35 mouse cellular contexts compared by ENCODE assay signal in genomic region chr14:32812429-32812828, GRCm38 (mm10). TPM values are rescaled to one million over a fixed set of nuclear protein-coding genes. Genes with fewer than 3 reads are reported as not detected.
DNase-seq lines count a peak whose midpoint lies in the region; ATAC-seq and TF ChIP-seq lines count a peak whose summit lies in the region.
"Had no signal": no experiment of that assay in that cellular context is flagged by ENCODE, and none has a peak within 500 bp of the region (broad histone marks: within the 10 kb centered on the region; RNA-seq: fewer than 3 reads in every experiment).

No protein-coding gene starts in this region.

- H3K9me3 ChIP-seq in forebrain, embryonic 16.5 days (ENCODE audit: control insufficient read depth, low read length) = no peaks in the 10 kb centered on the region
- no peaks in the 10 kb centered on the region for H3K9me3 ChIP-seq in forebrain, embryonic 12.5 days
- H3K9me3 ChIP-seq: embryonic facial prominence, embryonic 10.5 days; embryonic facial prominence, embryonic 13.5 days; forebrain, embryonic 13.5 days; heart, embryonic 12.5 days; heart, embryonic 15.5 days; hindbrain, embryonic 12.5 days; hindbrain, embryonic 15.5 days had no signal

- no peak overlapping the region for H3K9ac ChIP-seq in forebrain, embryonic 16.5 days (replicated peaks; ENCODE audit: low read depth, low read length)
- no peak overlapping the region for H3K9ac ChIP-seq in forebrain, embryonic 12.5 days
- H3K9ac ChIP-seq: embryonic facial prominence, embryonic 13.5 days; forebrain, embryonic 13.5 days; forebrain, postnatal 0 days; heart, embryonic 12.5 days; heart, embryonic 15.5 days; hindbrain, embryonic 12.5 days; hindbrain, embryonic 15.5 days had no signal

- no peaks in the 10 kb centered on the region for H3K27me3 ChIP-seq in forebrain, embryonic 16.5 days (replicated peaks; ENCODE audit: control insufficient read depth, insufficient read depth, low read length)
- H3K27me3 ChIP-seq in forebrain, embryonic 12.5 days = no peaks in the 10 kb centered on the region
- H3K27me3 ChIP-seq: embryonic facial prominence, embryonic 13.5 days; forebrain, embryonic 13.5 days; heart, embryonic 15.5 days; hindbrain, embryonic 12.5 days; hindbrain, embryonic 15.5 days had no signal

- 62% methylated on average over 6 of the region's 6 CpGs for WGBS in forebrain, embryonic 16.5 days
- 67% methylated on average over 6 of the region's 6 CpGs for WGBS in forebrain, embryonic 12.5 days

- peak overlapping the region; percentile 53 for H3K27ac ChIP-seq in bone marrow macrophage, adult 2 months (ENCODE audit: insufficient read depth, low read depth, low read length)
- no peak overlapping the region for H3K27ac ChIP-seq in forebrain, embryonic 16.5 days (ENCODE audit: low read length)
- H3K27ac ChIP-seq in forebrain, embryonic 12.5 days = no peak overlapping the region
- H3K27ac ChIP-seq: embryonic facial prominence, embryonic 10.5 days; embryonic facial prominence, embryonic 13.5 days; forebrain, embryonic 13.5 days; heart, embryonic 15.5 days; hindbrain, embryonic 12.5 days; hindbrain, embryonic 15.5 days had no signal

- H3K4me1 ChIP-seq in bone marrow macrophage, adult 2 months (ENCODE audit: control insufficient read depth, insufficient read depth, low read length) = peaks cover 8% of the 10 kb centered on the region
- no peaks in the 10 kb centered on the region for H3K4me1 ChIP-seq in forebrain, embryonic 16.5 days (replicated peaks; ENCODE audit: control insufficient read depth, insufficient read depth, low read length)
- no peaks in the 10 kb centered on the region for H3K4me1 ChIP-seq in forebrain, embryonic 12.5 days
- H3K4me1 ChIP-seq: embryonic facial prominence, embryonic 10.5 days; embryonic facial prominence, embryonic 13.5 days; forebrain, embryonic 13.5 days; hindbrain, embryonic 12.5 days; hindbrain, embryonic 15.5 days had no signal

- peak; percentile 29; the same call in 1 of the 2 replicates for ATAC-seq in common myeloid progenitor, adult 5-6 weeks (replicated peaks; ENCODE audit: low read depth, poor library complexity, severe bottlenecking)
- ATAC-seq in megakaryocyte progenitor cell, adult 5-6 weeks (replicated peaks; ENCODE audit: poor library complexity) = peak; percentile 58
- ATAC-seq in forebrain, embryonic 16.5 days = no peak
- ATAC-seq in forebrain, embryonic 12.5 days (ENCODE audit: low FRiP score) = no peak
- no peak for ATAC-seq in frontal cortex, adult (ENCODE audit: low TSS enrichment)
- ATAC-seq: activated CD4-positive, CD25-positive, alpha-beta regulatory T cell, adult 4 months; CD4-positive, CD25-positive, alpha-beta regulatory T cell, adult 4 months; forebrain, embryonic 13.5 days; forebrain, postnatal 0 days; intestine, postnatal 0 days had no signal

- DNase-seq in layer of hippocampus, adult 11-12 months (ENCODE audit: low spot score) = peak; percentile 12
- DNase-seq in layer of hippocampus, postnatal 25 days (ENCODE audit: extremely low spot score in 1 of 2, low spot score in 1 of 2) = no peak
- DNase-seq: adrenal gland, adult 8-10 months; adrenal gland, postnatal 25 days; cerebellum, adult 11 months; cerebellum, adult 2 months; cerebellum, adult 9-11 months; cerebellum, postnatal 25 days; embryo, embryonic 11 days; forebrain, postnatal 0 days; gastrocnemius, postnatal 10 days; gastrocnemius, postnatal 36 days; heart, postnatal 10 days; heart, postnatal 4 days had no signal

- TF ChIP-seq CTCF in bone marrow macrophage, adult 2 months (IDR thresholded peaks at IDR 0.05; ENCODE audit: low read depth, low read length) = no peak

- no peak for TF ChIP-seq POLR2A in bone marrow macrophage, adult 2 months (IDR thresholded peaks at IDR 0.05; ENCODE audit: borderline replicate concordance, low read depth, low read length)

- H3K4me2 ChIP-seq in forebrain, embryonic 16.5 days (ENCODE audit: low read length) = no peak overlapping the region
- no peak overlapping the region for H3K4me2 ChIP-seq in forebrain, embryonic 12.5 days
- H3K4me2 ChIP-seq: embryonic facial prominence, embryonic 13.5 days; forebrain, embryonic 13.5 days; heart, embryonic 12.5 days; heart, embryonic 15.5 days; hindbrain, embryonic 12.5 days; hindbrain, embryonic 15.5 days had no signal

- H3K4me3 ChIP-seq in bone marrow macrophage, adult 2 months (ENCODE audit: insufficient read depth, low read length) = no peak overlapping the region
- H3K4me3 ChIP-seq in forebrain, embryonic 16.5 days (replicated peaks; ENCODE audit: low read length) = no peak overlapping the region
- H3K4me3 ChIP-seq in forebrain, embryonic 12.5 days (replicated peaks) = no peak overlapping the region
- H3K4me3 ChIP-seq: embryonic facial prominence, embryonic 10.5 days; embryonic facial prominence, embryonic 13.5 days; erythroblast, embryonic 14.5 days; forebrain, embryonic 13.5 days; heart, embryonic 12.5 days; heart, embryonic 15.5 days; hindbrain, embryonic 12.5 days; hindbrain, embryonic 15.5 days had no signal

- no peaks in the 10 kb centered on the region for H3K36me3 ChIP-seq in forebrain, embryonic 16.5 days (ENCODE audit: control insufficient read depth, insufficient read depth)
- no peaks in the 10 kb centered on the region for H3K36me3 ChIP-seq in forebrain, embryonic 12.5 days (replicated peaks)
- H3K36me3 ChIP-seq: embryonic facial prominence, embryonic 10.5 days; embryonic facial prominence, embryonic 13.5 days; heart, embryonic 12.5 days; heart, embryonic 15.5 days; hindbrain, embryonic 12.5 days; hindbrain, embryonic 15.5 days had no signal

RNA-seq across cellular contexts. Expression of gene Fam170b, which starts 21.3 kb away (rescaled TPM):
- not detected for total RNA-seq in layer of hippocampus, postnatal 25 days (2021)
- polyA plus RNA-seq in bone marrow macrophage, adult 2 months (2012; ENCODE audit: insufficient read depth, insufficient read length, missing spikeins) = not detected in 2 replicates
- not detected in 2 replicates for total RNA-seq in common myeloid progenitor, adult 5-6 weeks (2017)
- total RNA-seq in megakaryocyte progenitor cell, adult 5-6 weeks (2015) = not detected in 2 replicates
- total RNA-seq in megakaryocyte progenitor cell, adult 5-6 weeks (2017) = not detected in 2 replicates
- polyA plus RNA-seq in forebrain, embryonic 16.5 days (2015; fragmentation: Nextera tagmentation; extraction: Ambion mirVana) = not detected in 2 replicates
- polyA plus RNA-seq in forebrain, embryonic 12.5 days (2016; fragmentation: Nextera tagmentation; extraction: Ambion mirVana) = not detected in 2 replicates
- total RNA-seq: forebrain, postnatal 0 days; gastrocnemius, postnatal 10 days; gastrocnemius, postnatal 36 days; heart, adult 18-20 months; heart, postnatal 10 days had no signal
- polyA plus RNA-seq: activated CD4-positive, CD25-positive, alpha-beta regulatory T cell, adult 4 months; C2C12; CD4-positive, CD25-positive, alpha-beta regulatory T cell, adult 4 months; cerebellum, adult 2 months; cortical plate, adult 2 months; embryonic facial prominence, embryonic 10.5 days; embryonic facial prominence, embryonic 13.5 days; erythroblast, embryonic 14.5 days; forebrain, embryonic 13.5 days; forebrain, postnatal 0 days; hindbrain, embryonic 12.5 days; intestine, embryonic 14.5 days; intestine, postnatal 0 days had no signal

RNA-seq across cellular contexts. Expression of gene Tmem273, which starts 26.7 kb away (rescaled TPM):
- under 1 TPM; 0.33 to 0.64 TPM for total RNA-seq in layer of hippocampus, postnatal 25 days (2021)
- 18.1 and 27.9 TPM in 2 replicates for polyA plus RNA-seq in bone marrow macrophage, adult 2 months (2012; ENCODE audit: insufficient read depth, insufficient read length, missing spikeins)
- 2.3 and 5.5 TPM in 2 replicates for total RNA-seq in common myeloid progenitor, adult 5-6 weeks (2017)
- total RNA-seq in megakaryocyte progenitor cell, adult 5-6 weeks (2015) = 24.0 and 26.7 TPM in 2 replicates
- 14.4 and 23.7 TPM in 2 replicates for total RNA-seq in megakaryocyte progenitor cell, adult 5-6 weeks (2017)
- 0.19 and 0.78 TPM in 2 replicates for polyA plus RNA-seq in forebrain, embryonic 16.5 days (2015; fragmentation: Nextera tagmentation; extraction: Ambion mirVana)
- polyA plus RNA-seq in forebrain, embryonic 12.5 days (2016; fragmentation: Nextera tagmentation; extraction: Ambion mirVana) = 0.20 TPM in 1 of 2 replicates, not detected in the other
- total RNA-seq: forebrain, postnatal 0 days had no signal
- polyA plus RNA-seq: erythroblast, embryonic 14.5 days had no signal

RNA-seq across cellular contexts. Expression of gene Vstm4, which starts 44.1 kb away (rescaled TPM):
- 1 to 10 TPM; 3.6 to 4.6 TPM for total RNA-seq in layer of hippocampus, postnatal 25 days (2021)
- not detected in 2 replicates for polyA plus RNA-seq in bone marrow macrophage, adult 2 months (2012; ENCODE audit: insufficient read depth, insufficient read length, missing spikeins)
- not detected in 2 replicates for total RNA-seq in common myeloid progenitor, adult 5-6 weeks (2017)
- not detected in 2 replicates for total RNA-seq in megakaryocyte progenitor cell, adult 5-6 weeks (2015)
- total RNA-seq in megakaryocyte progenitor cell, adult 5-6 weeks (2017) = 0.03 TPM in 1 of 2 replicates, not detected in the other
- polyA plus RNA-seq in forebrain, embryonic 16.5 days (2015; fragmentation: Nextera tagmentation; extraction: Ambion mirVana) = 6.4 and 8.8 TPM in 2 replicates
- polyA plus RNA-seq in forebrain, embryonic 12.5 days (2016; fragmentation: Nextera tagmentation; extraction: Ambion mirVana) = 3.6 and 3.7 TPM in 2 replicates
- polyA plus RNA-seq: C2C12; CD4-positive, CD25-positive, alpha-beta regulatory T cell, adult 4 months; erythroblast, embryonic 14.5 days had no signal

Comparison
In these comparisons a context has a peak if more than half of its experiments do, and no peak if none do; other contexts are left out.
1. ATAC-seq: peak in common myeloid progenitor, adult 5-6 weeks (single experiment) and megakaryocyte progenitor cell, adult 5-6 weeks (single experiment); none in forebrain, embryonic 16.5 days (single experiment), forebrain, embryonic 12.5 days (single experiment) and frontal cortex, adult (single experiment).